Mouse (Mus musculus) liver, embryonic 12.5 days (tissue): ENCODE measurements around the gene Zswim5. TPM values are rescaled to one million over a fixed set of nuclear protein-coding genes. Genes with fewer than 3 reads are reported as not detected.
"Not testable (repeated sequence)": the region's sequence is repeated elsewhere in the genome, so short reads cannot be mapped to it uniquely, and the experiment has no call there.

Experiments used
- ATAC-seq: fragments of 200-750 bp; cut with Nextera tagmentation; 2 replicates; pipeline ENCODE4 v1.8.0; 2017; ENCODE audit warnings: moderate number of reproducible peaks, mild to moderate bottlenecking, moderate library complexity
- H3K27ac ChIP-seq: fragments of 300-500 bp; sonication (generic); 2 replicates; pipeline ENCODE4 v1.5.1; 2016; ENCODE audit warnings: mild to moderate bottlenecking
- H3K27me3 ChIP-seq: fragments of 300-500 bp; sonication (generic); replicated peaks from 2 replicates; pipeline ENCODE4 v1.6.1; 2016; ENCODE audit warnings: mild to moderate bottlenecking, moderate library complexity
- H3K36me3 ChIP-seq: fragments of 300-500 bp; sonication (generic); 2 replicates; pipeline ENCODE4 v1.6.1; 2016; ENCODE audit warnings: mild to moderate bottlenecking, moderate library complexity
- H3K4me1 ChIP-seq: fragments of 300-500 bp; sonication (generic); 2 replicates; pipeline ENCODE4 v1.6.1; 2016
- H3K4me2 ChIP-seq: fragments of 300-500 bp; sonication (generic); 2 replicates; pipeline ENCODE4 v1.6.1; 2016; ENCODE audit warnings: mild to moderate bottlenecking, moderate library complexity
- H3K4me3 ChIP-seq: fragments of 300-500 bp; sonication (generic); 2 replicates; pipeline ENCODE4 v1.5.1; 2016; ENCODE audit warnings: mild to moderate bottlenecking, moderate library complexity
- H3K9ac ChIP-seq: fragments of 300-500 bp; sonication (generic); 2 replicates; pipeline ENCODE4 v1.6.1; 2016; ENCODE audit warnings: mild to moderate bottlenecking, moderate library complexity
- H3K9me3 ChIP-seq: fragments of 300-500 bp; sonication (generic); replicated peaks from 2 replicates; pipeline ENCODE4 v1.6.1; 2016; ENCODE audit warnings: mild to moderate bottlenecking, moderate library complexity
- WGBS: fragments of 180-500 bp; shearing (Covaris S2); methylation state at CpG from one replicate; pipeline ENCODE4 v1.1.7; 2016; ENCODE audit not compliant: insufficient replicate concordance; 5-methylcytosine and 5-hydroxymethylcytosine counted together
- polyA plus RNA-seq: library from polyadenylated mRNA; unstranded; fragments of >200 nt; fragmentation: Nextera tagmentation; extraction: Ambion mirVana; gene quantifications from 2 replicates; pipeline ENCODE4 v1.2.1, GENCODE M21; 2016

Zswim5 gene
- 0.10 and 0.15 TPM in 2 replicates for polyA plus RNA-seq

- Histone ChIP-seq H3K4me3 (peak within 1 kb of the TSS; percentile 68), H3K4me1 (peaks cover 17% of the 10 kb centered on the region; the same call in 1 of the 2 replicates), H3K4me2 (peak within 1 kb of the TSS; percentile 94), H3K9me3 (no peaks in the 10 kb centered on the region), H3K27me3 (peaks cover 58% of the 10 kb centered on the region), H3K36me3 (no peaks in the 10 kb centered on the region), H3K9ac (peak within 1 kb of the TSS; percentile 57), H3K27ac (no peak within 1 kb of the TSS)
- ATAC-seq: peak; percentile 68; the same call in 1 of the 2 replicates
- under 1% methylated on average over 97 of the region's 104 CpGs for WGBS
Measured at GRCm38 (mm10) chr4:116876995-116877728, at the start of gene Zswim5. TSS of gene Zswim5 (plus strand) at chr4:116877376.

GRCm38 (mm10) chr4:116827819-116828218 is 49.4 kb upstream of the Zswim5 start:
- H3K9me3 ChIP-seq: no peaks in the 10 kb centered on the region
- no peak for ATAC-seq
- H3K27me3 ChIP-seq: no peaks in the 10 kb centered on the region; the same call in 1 of the 2 replicates
- H3K4me3 ChIP-seq: no peak overlapping the region
- no peak overlapping the region for H3K9ac ChIP-seq
- no peak overlapping the region for H3K27ac ChIP-seq
- WGBS: under 1% methylated on average over 4 of the region's 4 CpGs
- H3K4me2 ChIP-seq: no peak overlapping the region
- H3K36me3 ChIP-seq: no peaks in the 10 kb centered on the region
- H3K4me1 ChIP-seq: peaks cover 24% of the 10 kb centered on the region

- Histone ChIP-seq H3K9me3 (no peaks in the 10 kb centered on the region), H3K4me1 (peaks cover 8% of the 10 kb centered on the region), H3K4me3 (no peak overlapping the region), H3K9ac (no peak overlapping the region), H3K27ac (no peak overlapping the region), H3K27me3 (no peaks in the 10 kb centered on the region; the same call in 1 of the 2 replicates), H3K4me2 (no peak overlapping the region), H3K36me3 (no peaks in the 10 kb centered on the region)
- WGBS: 60% methylated on average over 6 of the region's 6 CpGs
- no peak for ATAC-seq
Measured at GRCm38 (mm10) chr4:116829364-116830069, 47.7 kb upstream of the Zswim5 start.

DNA sequence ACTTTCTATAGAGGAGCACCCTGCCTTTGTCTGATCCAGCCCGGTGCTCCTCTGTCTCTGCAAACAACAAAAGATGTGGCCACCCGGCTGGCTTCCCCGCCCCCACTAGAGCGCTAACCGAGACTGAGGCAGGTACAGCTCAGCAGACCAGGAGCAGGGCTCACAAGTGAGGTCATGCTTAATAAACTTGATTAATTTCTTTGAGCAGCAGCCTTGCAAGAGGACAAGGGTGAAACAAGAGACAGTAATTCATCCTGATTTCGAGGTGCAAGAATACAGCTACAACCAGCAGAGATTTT is 47.2 kb upstream of the Zswim5 start:
- ATAC-seq: no peak
- Histone ChIP-seq H3K27ac (no peak overlapping the region), H3K4me2 (no peak overlapping the region), H3K4me3 (no peak overlapping the region), H3K9me3 (no peaks in the 10 kb centered on the region), H3K4me1 (peaks cover 5% of the 10 kb centered on the region), H3K27me3 (no peaks in the 10 kb centered on the region; the same call in 1 of the 2 replicates), H3K36me3 (no peaks in the 10 kb centered on the region), H3K9ac (no peak overlapping the region)
- WGBS: 45% methylated on average over 6 of the region's 6 CpGs

- no peaks in the 10 kb centered on the region for H3K36me3 ChIP-seq
- H3K9ac ChIP-seq: no peak overlapping the region
- no peak overlapping the region for H3K4me2 ChIP-seq
- no peak overlapping the region for H3K27ac ChIP-seq
- no peak overlapping the region for H3K4me3 ChIP-seq
- no peak for ATAC-seq
- 51% methylated on average over 2 of the region's 2 CpGs for WGBS
- H3K9me3 ChIP-seq: no peaks in the 10 kb centered on the region
- H3K27me3 ChIP-seq: peaks cover 42% of the 10 kb centered on the region
- no peaks in the 10 kb centered on the region for H3K4me1 ChIP-seq
Measured at GRCm38 (mm10) chr4:116838999-116839398, 38.2 kb upstream of the Zswim5 start.

GRCm38 (mm10) chr4:116840096-116840495 is 37.1 kb upstream of the Zswim5 start:
- peaks cover 46% of the 10 kb centered on the region for H3K27me3 ChIP-seq
- H3K4me2 ChIP-seq, H3K9ac ChIP-seq, H3K9me3 ChIP-seq, H3K27ac ChIP-seq, H3K4me1 ChIP-seq, ATAC-seq, H3K36me3 ChIP-seq, H3K4me3 ChIP-seq: not testable (repeated sequence)
- 22% methylated on average over 24 of the region's 29 CpGs for WGBS

GRCm38 (mm10) chr4:116840841-116841240 is 36.3 kb upstream of the Zswim5 start:
- 56% methylated on average over 6 of the region's 6 CpGs for WGBS
- Histone ChIP-seq H3K27me3 (peaks cover 46% of the 10 kb centered on the region), H3K4me3 (no peak overlapping the region), H3K9ac (no peak overlapping the region), H3K9me3 (no peaks in the 10 kb centered on the region; the same call in 1 of the 2 replicates), H3K27ac (no peak overlapping the region), H3K36me3 (no peaks in the 10 kb centered on the region), H3K4me2 (no peak overlapping the region), H3K4me1 (no peaks in the 10 kb centered on the region)
- no peak for ATAC-seq

- Histone ChIP-seq H3K27me3 (peaks cover 41% of the 10 kb centered on the region), H3K4me2 (no peak overlapping the region), H3K36me3 (no peaks in the 10 kb centered on the region), H3K4me3 (no peak overlapping the region), H3K27ac (no peak overlapping the region), H3K9me3 (no peaks in the 10 kb centered on the region; the same call in 1 of the 2 replicates), H3K9ac (no peak overlapping the region), H3K4me1 (no peaks in the 10 kb centered on the region)
- 85% methylated on average over 3 of the region's 3 CpGs for WGBS
- no peak for ATAC-seq
Measured at GRCm38 (mm10) chr4:116844324-116844723, 32.9 kb upstream of the Zswim5 start.

DNA sequence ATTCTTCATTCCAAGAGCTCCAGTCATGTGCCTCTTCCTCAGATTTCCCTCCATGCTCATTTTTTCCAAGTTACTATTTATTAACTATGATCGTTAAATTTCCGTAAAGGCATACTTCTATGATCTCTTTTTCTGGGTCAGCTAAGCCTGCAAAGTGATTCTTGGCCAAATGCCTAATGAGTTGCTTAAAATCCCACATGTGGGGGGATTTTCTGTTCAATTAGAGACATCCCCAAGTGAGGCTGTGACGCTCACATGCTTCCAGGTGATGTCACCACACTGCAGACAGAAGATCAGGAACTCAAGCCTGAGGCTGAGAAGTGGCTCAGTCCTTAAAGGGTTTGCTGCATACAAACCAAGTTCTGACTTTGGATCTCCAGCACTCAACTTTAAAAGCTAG is 27.3 kb upstream of the Zswim5 start:
- H3K27me3 ChIP-seq: peaks cover 17% of the 10 kb centered on the region; the same call in 1 of the 2 replicates
- no peaks in the 10 kb centered on the region for H3K9me3 ChIP-seq
- H3K9ac ChIP-seq: no peak overlapping the region
- WGBS: 70% methylated on average over 3 of the region's 3 CpGs
- no peaks in the 10 kb centered on the region for H3K4me1 ChIP-seq
- H3K36me3 ChIP-seq: no peaks in the 10 kb centered on the region
- ATAC-seq: no peak
- H3K27ac ChIP-seq: no peak overlapping the region
- H3K4me3 ChIP-seq: no peak overlapping the region
- no peak overlapping the region for H3K4me2 ChIP-seq

GRCm38 (mm10) chr4:116854286-116854685 is 22.9 kb upstream of the Zswim5 start:
- no peak for ATAC-seq
- Histone ChIP-seq H3K4me3 (no peak overlapping the region), H3K4me2 (no peak overlapping the region), H3K27me3 (0 out of 2 replicates have a peak, but pooled peaks cover 12% of the 10 kb centered on the region), H3K27ac (no peak overlapping the region), H3K9ac (no peak overlapping the region), H3K9me3 (no peaks in the 10 kb centered on the region), H3K36me3 (no peaks in the 10 kb centered on the region), H3K4me1 (no peaks in the 10 kb centered on the region)
- 39% methylated on average over 2 of the region's 2 CpGs for WGBS

DNA sequence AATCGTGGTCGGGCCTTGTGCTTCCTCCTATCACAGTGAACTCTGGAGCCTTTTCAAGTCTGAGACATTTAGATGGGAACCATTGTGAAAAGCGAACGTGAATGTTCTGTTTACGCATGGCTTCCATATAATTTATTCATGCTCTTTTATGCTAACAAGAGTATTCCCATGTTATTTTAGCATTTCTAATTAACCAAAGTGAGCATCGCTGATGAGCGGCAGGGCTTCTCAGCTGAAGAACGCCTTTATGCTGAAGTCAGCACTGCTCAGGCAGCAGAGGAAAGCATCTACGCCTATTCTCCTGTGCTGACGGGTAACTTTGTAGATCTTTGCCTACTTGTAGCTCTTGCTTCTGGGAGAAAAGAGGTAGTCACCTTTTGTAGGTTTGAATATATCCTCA is 20.0 kb upstream of the Zswim5 start:
- no peak overlapping the region for H3K27ac ChIP-seq
- WGBS: 77% methylated on average over 10 of the region's 10 CpGs
- no peaks in the 10 kb centered on the region for H3K9me3 ChIP-seq
- ATAC-seq: no peak
- peaks cover 18% of the 10 kb centered on the region for H3K27me3 ChIP-seq
- H3K9ac ChIP-seq: no peak overlapping the region
- H3K4me2 ChIP-seq: no peak overlapping the region
- H3K36me3 ChIP-seq: no peaks in the 10 kb centered on the region
- H3K4me3 ChIP-seq: no peak overlapping the region
- H3K4me1 ChIP-seq: no peaks in the 10 kb centered on the region

GRCm38 (mm10) chr4:116859711-116860110 is 17.5 kb upstream of the Zswim5 start:
- WGBS: 52% methylated on average over 5 of the region's 5 CpGs
- Histone ChIP-seq H3K27me3 (peaks cover 33% of the 10 kb centered on the region), H3K4me3 (no peak overlapping the region), H3K4me1 (no peaks in the 10 kb centered on the region), H3K27ac (no peak overlapping the region), H3K36me3 (no peaks in the 10 kb centered on the region), H3K9me3 (no peaks in the 10 kb centered on the region), H3K9ac (no peak overlapping the region), H3K4me2 (no peak overlapping the region)
- ATAC-seq: no peak
